Mouse (Mus musculus): Measurements from ENCODE around the gene Kars.

DNA sequence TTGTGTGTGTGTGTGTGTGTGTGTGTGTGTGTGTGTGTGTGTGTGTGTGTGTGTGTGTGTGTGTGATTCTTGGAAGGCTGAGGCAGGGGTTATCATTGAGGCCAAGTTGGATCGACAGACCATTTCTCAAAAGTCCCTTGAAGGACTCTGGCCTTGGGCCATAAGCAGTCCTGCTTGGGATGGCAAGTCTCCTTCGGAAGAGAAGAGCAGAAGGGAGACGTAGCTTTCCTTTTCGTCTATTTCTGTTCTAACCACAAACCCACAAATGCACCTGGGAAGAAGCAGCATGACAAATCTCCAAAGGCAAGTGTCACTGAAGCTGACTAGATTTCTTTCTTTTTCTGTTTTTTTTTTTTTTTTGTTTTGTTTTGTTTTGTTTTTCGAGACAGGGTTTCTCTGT is 55.2 kb downstream of the Kars start:
- TF ChIP-seq CTCF (conservative IDR thresholded peaks at IDR 0.05; ENCODE audit: insufficient read depth, insufficient read length, low read depth, low read length) (no peak), POLR2A (IDR thresholded peaks at IDR 0.05; ENCODE audit: low read depth, low read length) (no peak)

Measured in kidney, adult 2 months (tissue).